Mouse (Mus musculus) MEL (cell line): ENCODE results near the gene Aldh6a1.

Source experiments
- CHD1 ChIP-seq: IDR thresholded peaks from 2 replicates; pipeline ENCODE4 v1.6.1; 2012; ENCODE audit warnings: low read depth, mild to moderate bottlenecking, inconsistent platforms, low read length, improper control_type of control experiment
- CTCF ChIP-seq, 3 experiments: IDR thresholded peaks in 2 of 3; conservative IDR thresholded peaks in 1 of 3; 2 replicates each; pipeline ENCODE4 v1.5.1; 2011 to 2012; ENCODE audit warnings: low read length in 3 of 3, low read depth in 2 of 3, mild to moderate bottlenecking in 2 of 3, improper control_type of control experiment in 1 of 3, inconsistent platforms in 1 of 3, mixed read lengths in 1 of 3, moderate library complexity in 1 of 3; ENCODE audit not compliant: control insufficient read depth in 1 of 3, insufficient read depth in 1 of 3, poor library complexity in 1 of 3, severe bottlenecking in 1 of 3
- E2F4 ChIP-seq: IDR thresholded peaks from 2 replicates; pipeline ENCODE4 v1.6.1; 2011; ENCODE audit warnings: low read depth, low read length, improper control_type of control experiment, borderline replicate concordance
- EP300 ChIP-seq, 2 experiments: IDR thresholded peaks; 2 replicates each; pipeline ENCODE4 v1.6.1; 2011; ENCODE audit warnings: improper control_type of control experiment in 2 of 2, low read length in 2 of 2, low read depth in 1 of 2, mild to moderate bottlenecking in 1 of 2
- GABPA ChIP-seq: IDR thresholded peaks from 2 replicates; pipeline ENCODE4 v1.6.1; 2012; ENCODE audit warnings: low read depth, mild to moderate bottlenecking, inconsistent platforms, low read length, improper control_type of control experiment, moderate library complexity
- GATA1 ChIP-seq: IDR thresholded peaks from 2 replicates; pipeline ENCODE4 v1.6.1; 2011; ENCODE audit warnings: low read depth, low read length, improper control_type of control experiment
- JUND ChIP-seq: IDR thresholded peaks from 2 replicates; pipeline ENCODE4 v1.6.1; 2011; ENCODE audit warnings: low read depth, mild to moderate bottlenecking, improper control_type of control experiment, low read length
- MAZ ChIP-seq: IDR thresholded peaks from 2 replicates; pipeline ENCODE4 v1.6.1; 2012; ENCODE audit warnings: low read depth, mild to moderate bottlenecking, inconsistent platforms, low read length, improper control_type of control experiment
- MXI1 ChIP-seq: IDR thresholded peaks from 2 replicates; pipeline ENCODE4 v1.6.1; 2011; ENCODE audit warnings: mild to moderate bottlenecking, low read depth, low read length, improper control_type of control experiment
- NELFE ChIP-seq: IDR thresholded peaks from 2 replicates; pipeline ENCODE4 v1.6.1; 2011; ENCODE audit warnings: low read depth, low read length, improper control_type of control experiment
- NRF1 ChIP-seq: IDR thresholded peaks from 2 replicates; pipeline ENCODE4 v1.6.1; 2014; ENCODE audit warnings: low read depth, mild to moderate bottlenecking, inconsistent platforms, low read length, improper control_type of control experiment, moderate library complexity; ENCODE audit not compliant: poor library complexity, insufficient read depth, severe bottlenecking
- POLR2A ChIP-seq, 2 experiments: IDR thresholded peaks; 2 replicates each; pipeline ENCODE4 v1.6.1; 2011 to 2012; ENCODE audit warnings: low read length in 2 of 2, mild to moderate bottlenecking in 2 of 2, control low read depth in 1 of 2, improper control_type of control experiment in 1 of 2, low read depth in 1 of 2, moderate library complexity in 1 of 2; ENCODE audit not compliant: control insufficient read depth in 1 of 2, insufficient read depth in 1 of 2, poor library complexity in 1 of 2
- TCF12 ChIP-seq: IDR thresholded peaks from 2 replicates; pipeline ENCODE4 v1.6.1; 2014; ENCODE audit warnings: low read depth, mild to moderate bottlenecking, inconsistent platforms, low read length, improper control_type of control experiment, moderate library complexity
- UBTF ChIP-seq: IDR thresholded peaks from 2 replicates; pipeline ENCODE4 v1.6.1; 2012; ENCODE audit warnings: low read depth, mild to moderate bottlenecking, inconsistent platforms, low read length, improper control_type of control experiment, moderate library complexity, borderline replicate concordance; ENCODE audit not compliant: insufficient read depth

DNA sequence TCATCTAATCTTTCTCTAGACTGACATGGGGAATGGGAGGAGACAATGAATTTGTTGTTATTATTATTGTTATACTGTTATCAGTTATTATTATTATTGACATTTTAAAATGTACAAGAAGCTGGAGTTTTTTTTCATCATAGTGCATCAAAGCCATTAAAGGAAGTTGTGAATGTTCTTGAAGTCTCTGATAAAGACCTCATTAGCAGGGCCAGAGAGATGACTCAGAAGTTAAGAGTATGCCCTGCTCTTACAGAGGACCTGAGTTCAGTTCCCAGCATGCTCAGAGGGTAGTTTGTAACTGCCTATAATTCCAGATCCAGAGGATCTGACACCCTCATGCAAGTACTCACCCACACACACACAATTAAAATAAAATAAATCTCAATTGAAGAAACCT, 53.1 kb downstream of the Aldh6a1 start:
- TF ChIP-seq CTCF (IDR thresholded peaks at IDR 0.05 in 2 of 3, conservative IDR thresholded peaks at IDR 0.05 in 1 of 3; ENCODE audit: control insufficient read depth in 1 of 3, insufficient read depth in 1 of 3, low read depth in 2 of 3, low read length in 3 of 3, poor library complexity in 1 of 3, severe bottlenecking in 1 of 3) = no peak
- no peak for TF ChIP-seq CHD1
- peak; percentile 67 for TF ChIP-seq GATA1
- TF ChIP-seq EP300 (IDR thresholded peaks at IDR 0.05; ENCODE audit: low read depth in 1 of 2, low read length in 2 of 2) = peak; percentile 43 to 75
- no peak for TF ChIP-seq NRF1
- peak; percentile 19; the same call in 1 of the 2 replicates for TF ChIP-seq TCF12
- no peak for TF ChIP-seq UBTF
- TF ChIP-seq MAZ = no peak
- TF ChIP-seq JUND = 0 out of 2 replicates have a peak, but pooled peaks have one; percentile 32
- TF ChIP-seq NELFE = no peak
- no peak for TF ChIP-seq POLR2A (IDR thresholded peaks at IDR 0.05; ENCODE audit: control insufficient read depth in 1 of 2, insufficient read depth in 1 of 2, low read depth in 1 of 2, low read length in 2 of 2, poor library complexity in 1 of 2)
- TF ChIP-seq GABPA = no peak
- TF ChIP-seq E2F4 = no peak
- TF ChIP-seq MXI1 = no peak
